Comparison of ENCODE assay signal across 8 mouse cellular contexts in genomic region chr9:96675071-96675762, GRCm38 (mm10). TPM values are rescaled to one million over a fixed set of nuclear protein-coding genes. Genes with fewer than 3 reads are reported as not detected.
DNase-seq lines count a peak whose midpoint lies in the region; ATAC-seq and TF ChIP-seq lines count a peak whose summit lies in the region.

No protein-coding gene starts in this region.

- no peaks in the 10 kb centered on the region for H3K36me3 ChIP-seq in E14TG2a.4 (ENCODE audit: insufficient read depth, low read length)
- H3K36me3 ChIP-seq in forebrain, embryonic 14.5 days (ENCODE audit: control insufficient read depth, insufficient read depth, low read length): no peaks in the 10 kb centered on the region
- no peaks in the 10 kb centered on the region for H3K36me3 ChIP-seq in hindbrain, postnatal 0 days (ENCODE audit: insufficient read depth, low read length)
- no peaks in the 10 kb centered on the region for H3K36me3 ChIP-seq in liver, postnatal 0 days (replicated peaks; ENCODE audit: insufficient read depth, low read length)

- no peaks in the 10 kb centered on the region for H3K27me3 ChIP-seq in E14TG2a.4 (ENCODE audit: insufficient read depth, low read length)
- no peaks in the 10 kb centered on the region for H3K27me3 ChIP-seq in forebrain, embryonic 14.5 days (replicated peaks; ENCODE audit: control insufficient read depth, insufficient read depth, low read length)
- H3K27me3 ChIP-seq in hindbrain, postnatal 0 days (ENCODE audit: insufficient read depth, low read length): no peaks in the 10 kb centered on the region
- no peaks in the 10 kb centered on the region for H3K27me3 ChIP-seq in liver, postnatal 0 days (ENCODE audit: insufficient read depth, low read length)

- no peaks in the 10 kb centered on the region for H3K9me3 ChIP-seq in E14TG2a.4 (ENCODE audit: low read length)
- no peaks in the 10 kb centered on the region for H3K9me3 ChIP-seq in forebrain, embryonic 14.5 days (replicated peaks; ENCODE audit: control insufficient read depth, low read length)
- H3K9me3 ChIP-seq in hindbrain, postnatal 0 days (ENCODE audit: low read length): no peaks in the 10 kb centered on the region
- no peaks in the 10 kb centered on the region for H3K9me3 ChIP-seq in liver, postnatal 0 days (ENCODE audit: low read length)

- H3K4me1 ChIP-seq in E14TG2a.4 (replicated peaks; ENCODE audit: low read depth, low read length): peaks cover 37% of the 10 kb centered on the region
- no peaks in the 10 kb centered on the region for H3K4me1 ChIP-seq in forebrain, embryonic 14.5 days (ENCODE audit: control insufficient read depth, insufficient read depth, low read length)
- no peaks in the 10 kb centered on the region for H3K4me1 ChIP-seq in hindbrain, postnatal 0 days (ENCODE audit: insufficient read depth, low read length)
- H3K4me1 ChIP-seq in liver, postnatal 0 days (ENCODE audit: insufficient read depth): 0 out of 2 replicates have a peak, but pooled peaks cover under 1% of the 10 kb centered on the region

- H3K4me2 ChIP-seq in forebrain, embryonic 14.5 days (ENCODE audit: low read length): no peak overlapping the region
- H3K4me2 ChIP-seq in hindbrain, postnatal 0 days (ENCODE audit: low read depth, low read length): no peak overlapping the region
- H3K4me2 ChIP-seq in liver, postnatal 0 days (ENCODE audit: low read depth, low read length): no peak overlapping the region

- no peak overlapping the region for H3K9ac ChIP-seq in forebrain, embryonic 14.5 days (ENCODE audit: low read length)
- H3K9ac ChIP-seq in hindbrain, postnatal 0 days (replicated peaks; ENCODE audit: low read length): no peak overlapping the region
- H3K9ac ChIP-seq in liver, postnatal 0 days (replicated peaks): no peak overlapping the region

- WGBS in forebrain, embryonic 14.5 days: 36% methylated on average over 5 of the region's 5 CpGs
- WGBS in hindbrain, postnatal 0 days: 35% methylated on average over 5 of the region's 5 CpGs
- 33% methylated on average over 5 of the region's 5 CpGs for WGBS in liver, postnatal 0 days (ENCODE audit: insufficient replicate concordance)

- no peak overlapping the region for H3K4me3 ChIP-seq in E14TG2a.4 (replicated peaks; ENCODE audit: low read length)
- H3K4me3 ChIP-seq in forebrain, embryonic 14.5 days (ENCODE audit: low read depth, low read length): no peak overlapping the region
- H3K4me3 ChIP-seq in hindbrain, postnatal 0 days (ENCODE audit: low read length): no peak overlapping the region
- H3K4me3 ChIP-seq in liver, postnatal 0 days (ENCODE audit: low read depth, low read length): no peak overlapping the region

- peak; percentile 79 for DNase-seq in 3T3-L1 (ENCODE audit: low read depth, low spot score)
- DNase-seq in c-Kit-positive CD71-positive TER-119-positive erythroid progenitor cells, embryonic 14.5 days (ENCODE audit: low spot score): peak; percentile 42
- peak; percentile 73 for DNase-seq in forebrain, embryonic 14.5 days (ENCODE audit: low spot score)
- DNase-seq in hindbrain, postnatal 0 days (ENCODE audit: low spot score): peak; percentile 61
- DNase-seq in liver, postnatal 0 days: peak; percentile 40
- DNase-seq in retina, postnatal 1 day: peak; percentile 84
- no peak for DNase-seq in frontal cortex, postnatal 10 days (ENCODE audit: low spot score in 2 of 2)

- H3K27ac ChIP-seq in forebrain, embryonic 14.5 days (ENCODE audit: low read depth, low read length): no peak overlapping the region
- H3K27ac ChIP-seq in hindbrain, postnatal 0 days: no peak overlapping the region
- H3K27ac ChIP-seq in liver, postnatal 0 days (ENCODE audit: low read depth): no peak overlapping the region

- TF ChIP-seq EP300 in liver, postnatal 0 days (IDR thresholded peaks at IDR 0.05; ENCODE audit: low read depth): no peak

- ATAC-seq in forebrain, embryonic 14.5 days: peak; percentile 62
- peak; percentile 74 for ATAC-seq in hindbrain, postnatal 0 days
- ATAC-seq in liver, postnatal 0 days: peak; percentile 66

- peak; percentile 64 for TF ChIP-seq CTCF in E14TG2a.4 (conservative IDR thresholded peaks at IDR 0.05; ENCODE audit: low read length)
- TF ChIP-seq CTCF in hindbrain, postnatal 0 days (IDR thresholded peaks at IDR 0.05; ENCODE audit: low read depth): peak; percentile 84
- peak; percentile 88 for TF ChIP-seq CTCF in liver, postnatal 0 days (IDR thresholded peaks at IDR 0.05; ENCODE audit: low read depth)

RNA-seq across cellular contexts. Expression of gene Rasa2, which starts 43.8 kb away (rescaled TPM):
- polyA plus RNA-seq in forebrain, embryonic 14.5 days (2014; fragmentation: Nextera tagmentation; extraction: Ambion mirVana): 9.7 and 14.6 TPM in 2 replicates
- 12.0 and 13.2 TPM in 2 replicates for total RNA-seq in hindbrain, postnatal 0 days (2014; rRNA removed)
- 12.9 and 16.5 TPM in 2 replicates for polyA plus RNA-seq in hindbrain, postnatal 0 days (2015; fragmentation: Nextera tagmentation; extraction: Ambion mirVana)
- 2.5 and 2.7 TPM in 2 replicates for polyA plus RNA-seq in liver, postnatal 0 days (2015; fragmentation: Nextera tagmentation; extraction: Ambion mirVana)

Comparison
In these comparisons a context has a peak if more than half of its experiments do, and no peak if none do; other contexts are left out.
1. DNase-seq: peak in 3T3-L1 (single experiment), c-Kit-positive CD71-positive TER-119-positive erythroid progenitor cells, embryonic 14.5 days (single experiment), forebrain, embryonic 14.5 days (single experiment), hindbrain, postnatal 0 days (single experiment), liver, postnatal 0 days (single experiment) and retina, postnatal 1 day (single experiment); none in frontal cortex, postnatal 10 days (0 of 2).
2. Peak in every context shown above with its lines, with median percentiles within 50 percentile points of each other: CTCF ChIP-seq and ATAC-seq.